Mouse (Mus musculus) naive thymus-derived CD4-positive, alpha-beta T cell, adult 2 months (primary cell): ENCODE measurements around the gene Trh.

Experiments
- DNase-seq: peaks from one replicate; pipeline ENCODE4 v3.0.0-alpha.2; 2011; ENCODE audit warnings: low read depth

The Trh gene

GRCm38 (mm10) chr6:92222021-92222420, 22.4 kb downstream of the Trh start:
- DNase-seq: no peak

DNA sequence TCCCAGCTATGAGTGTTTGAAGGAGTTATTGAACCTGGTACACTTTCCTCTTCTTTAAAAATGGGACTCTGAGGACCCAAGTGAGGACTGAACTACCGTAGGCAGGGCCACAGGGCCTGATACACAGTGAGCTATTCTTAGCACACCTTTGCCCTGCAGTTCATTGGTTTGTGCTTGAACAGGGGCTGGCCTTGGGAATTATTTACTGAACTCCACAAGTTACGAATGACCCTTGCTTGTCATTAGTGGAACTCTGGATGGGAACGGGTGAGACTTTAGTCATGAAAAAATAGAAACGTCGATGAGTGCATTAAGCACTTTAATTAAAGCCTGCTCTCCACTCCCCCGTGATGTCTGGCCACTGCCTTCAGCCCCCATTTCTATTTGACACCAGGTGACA, 22.8 kb downstream of the Trh start:
- no peak for DNase-seq

GRCm38 (mm10) chr6:92219445-92219844, 25.0 kb downstream of the Trh start:
- DNase-seq: peak; percentile 24

DNA sequence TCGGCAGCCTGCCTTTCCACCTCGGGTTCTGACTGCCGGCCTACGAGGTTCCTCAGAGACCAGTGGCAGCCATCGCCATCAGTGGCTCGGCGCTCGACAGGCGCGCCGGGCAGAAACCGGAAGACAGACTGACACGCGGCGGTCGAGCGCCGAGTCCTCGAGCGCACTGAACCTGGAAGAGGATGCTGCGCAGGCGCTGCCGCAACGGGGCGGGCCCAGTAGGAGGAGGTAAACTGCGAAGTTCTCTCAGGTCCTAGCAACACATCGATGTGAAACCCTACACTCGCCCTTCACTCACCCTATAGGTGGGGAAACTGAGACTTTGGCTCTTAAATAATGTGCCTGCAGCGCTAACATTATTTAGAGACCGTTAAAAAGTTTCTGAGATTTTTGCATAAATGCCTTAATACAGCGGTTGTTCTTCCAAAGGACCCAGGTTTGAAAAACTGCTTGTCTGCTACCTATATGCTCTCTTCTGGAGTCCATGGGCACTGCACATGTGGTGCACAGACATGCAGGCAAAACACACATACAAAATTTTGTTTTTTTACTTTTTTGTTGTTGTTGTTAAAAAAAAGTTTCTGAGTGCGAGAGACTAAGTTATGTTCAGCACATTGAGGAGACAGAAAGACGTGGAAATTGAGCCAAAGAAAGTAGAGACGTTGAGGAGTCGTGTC, 29.5 kb downstream of the Trh start, which contains the start of gene Rbsn:
Gene Rbsn, minus strand, starts transcription at position 153 of the 677 bp plus-strand sequence.
- peak; percentile 96 for DNase-seq

GRCm38 (mm10) chr6:92214055-92214772, 30.2 kb downstream of the Trh start:
- no peak for DNase-seq

DNA sequence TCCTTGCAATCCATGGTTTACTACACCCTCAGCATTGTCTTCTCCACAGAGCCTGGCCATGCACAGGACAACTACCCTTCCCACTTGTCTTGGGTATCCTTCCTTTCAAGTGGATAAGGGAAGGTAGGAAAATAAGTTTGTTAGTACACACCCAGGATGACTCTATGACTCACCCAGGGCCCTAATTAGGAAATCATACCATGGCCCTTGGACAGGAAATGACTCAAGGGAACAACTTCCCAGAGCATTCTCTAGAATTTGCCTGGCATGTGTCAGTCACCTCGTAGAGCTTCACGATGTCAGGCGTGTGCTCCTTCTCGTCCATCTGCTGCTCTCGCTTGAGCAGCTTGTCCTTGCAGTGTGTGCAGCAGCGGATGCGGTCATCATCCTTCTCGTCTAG, 45.0 kb downstream of the Trh start:
- no peak for DNase-seq
